Mouse (Mus musculus) brain, embryonic 14.5 days (tissue): ENCODE results near the gene Lrrc20.

Experiments used
- CTCF ChIP-seq: fragments of 200-500 bp; IDR thresholded peaks from 2 replicates; pipeline ENCODE4 v1.5.1; 2012; ENCODE audit warnings: inconsistent platforms, mild to moderate bottlenecking, moderate library complexity, borderline replicate concordance; ENCODE audit not compliant: insufficient read depth, insufficient read length; ENCODE audit errors: extremely low read depth
- POLR2A ChIP-seq: fragments of 200-500 bp; IDR thresholded peaks from 2 replicates; pipeline ENCODE4 v1.6.1; 2012; ENCODE audit warnings: mild to moderate bottlenecking, inconsistent platforms, borderline replicate concordance; ENCODE audit not compliant: poor library complexity, insufficient read depth, insufficient read length, severe bottlenecking; ENCODE audit errors: extremely low read depth

DNA sequence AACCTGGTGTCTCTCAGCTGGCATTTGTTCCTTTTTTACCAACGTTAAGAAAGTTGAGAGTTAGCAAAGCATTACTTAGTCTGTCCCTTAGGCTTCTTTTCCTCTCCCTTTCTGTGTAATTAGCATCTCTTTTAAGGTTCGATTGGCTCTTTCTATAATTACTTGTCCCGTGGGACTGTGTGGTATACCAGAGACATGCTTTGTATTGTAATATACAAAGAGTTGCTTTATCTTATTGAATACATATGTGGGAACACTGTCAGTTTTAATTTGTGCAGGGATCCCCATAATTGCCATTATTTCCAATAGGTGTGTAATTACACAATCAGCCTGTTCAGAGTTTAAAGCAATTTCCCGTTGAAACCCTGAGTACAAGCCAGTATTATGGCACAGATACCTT, 62.8 kb downstream of the Lrrc20 start:
- TF ChIP-seq CTCF (no peak), POLR2A (no peak)
